Mouse (Mus musculus) heart, embryonic 12.5 days (tissue): ENCODE data around the gene Elmo2. TPM values are rescaled to one million over a fixed set of nuclear protein-coding genes. Genes with fewer than 3 reads are reported as not detected.

ENCODE experiments used
- ATAC-seq: fragments of 200-750 bp; cut with Nextera tagmentation; 2 replicates; pipeline ENCODE4 v1.8.0; 2017; ENCODE audit warnings: moderate TSS enrichment, moderate library complexity; ENCODE audit not compliant: insufficient number of reproducible peaks, low FRiP score
- H3K27ac ChIP-seq: fragments of 300-500 bp; sonication (generic); 2 replicates; pipeline ENCODE4 v1.5.1; 2016; ENCODE audit warnings: mild to moderate bottlenecking, moderate library complexity; ENCODE audit not compliant: poor library complexity, severe bottlenecking
- H3K27me3 ChIP-seq: fragments of 300-500 bp; sonication (generic); replicated peaks from 2 replicates; pipeline ENCODE4 v1.6.1; 2016; ENCODE audit warnings: mild to moderate bottlenecking, moderate library complexity
- H3K36me3 ChIP-seq: fragments of 300-500 bp; sonication (generic); 2 replicates; pipeline ENCODE4 v1.6.1; 2016; ENCODE audit warnings: mild to moderate bottlenecking, moderate library complexity
- H3K4me1 ChIP-seq: fragments of 300-500 bp; sonication (generic); replicated peaks from 2 replicates; pipeline ENCODE4 v1.6.1; 2016; ENCODE audit warnings: mild to moderate bottlenecking
- H3K4me2 ChIP-seq: fragments of 300-500 bp; sonication (generic); 2 replicates; pipeline ENCODE4 v1.6.1; 2016; ENCODE audit warnings: mild to moderate bottlenecking, moderate library complexity
- H3K4me3 ChIP-seq: fragments of 300-500 bp; sonication (generic); 2 replicates; pipeline ENCODE4 v1.5.1; 2016; ENCODE audit warnings: mild to moderate bottlenecking
- H3K9ac ChIP-seq: fragments of 300-500 bp; sonication (generic); 2 replicates; pipeline ENCODE4 v1.6.1; 2016; ENCODE audit warnings: mild to moderate bottlenecking, moderate library complexity
- H3K9me3 ChIP-seq: fragments of 300-500 bp; sonication (generic); replicated peaks from 2 replicates; pipeline ENCODE4 v1.6.1; 2016; ENCODE audit warnings: mild to moderate bottlenecking, moderate library complexity
- WGBS: fragments of 180-500 bp; shearing (Covaris S2); methylation state at CpG from one replicate; pipeline ENCODE4 v1.1.7; 2016; 5-methylcytosine and 5-hydroxymethylcytosine counted together
- polyA plus RNA-seq: library from polyadenylated mRNA; unstranded; fragments of >200 nt; fragmentation: Nextera tagmentation; extraction: Ambion mirVana; gene quantifications from 2 replicates; pipeline ENCODE4 v1.2.1, GENCODE M21; 2016

Gene Elmo2
- polyA plus RNA-seq, 1 experiment from 2014 or later = 47.1 TPM

DNA sequence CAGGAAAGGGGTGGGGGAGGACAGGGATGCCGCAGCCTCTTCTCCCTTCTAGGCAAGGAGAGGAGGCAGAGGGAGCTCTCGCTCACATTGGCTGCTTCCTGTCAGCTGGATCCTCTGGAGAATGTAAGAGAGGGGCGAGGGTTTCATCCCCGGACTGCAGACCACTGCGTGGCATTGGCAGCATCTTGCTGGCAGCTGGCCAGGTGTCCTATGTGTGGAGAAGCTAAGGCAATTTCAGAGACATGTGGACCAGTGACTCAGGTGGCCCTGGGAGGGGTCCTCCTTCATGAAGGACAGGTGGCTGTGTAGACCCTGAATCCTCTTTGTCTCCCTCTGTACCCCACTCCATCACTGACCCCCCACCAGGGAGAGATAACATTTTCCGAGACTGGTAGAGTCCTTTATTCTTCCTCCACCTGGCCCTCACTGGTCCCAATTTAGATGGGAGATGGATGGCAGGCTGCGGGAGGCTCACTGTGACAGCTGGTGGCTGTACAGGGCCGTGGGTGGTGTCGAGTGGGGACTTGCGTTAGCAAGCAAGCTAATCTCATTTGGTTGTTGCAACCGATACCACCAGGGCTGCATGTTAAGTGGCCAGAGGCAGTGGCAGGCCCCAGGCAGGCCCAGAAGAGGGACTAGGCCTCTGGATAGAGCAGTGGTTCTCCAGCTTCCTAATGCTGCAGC lies 69.0 kb downstream of the Elmo2 start:
- Histone ChIP-seq H3K27me3 (peaks cover 97% of the 10 kb centered on the region), H3K4me2 (no peak overlapping the region), H3K9me3 (no peaks in the 10 kb centered on the region), H3K36me3 (no peaks in the 10 kb centered on the region), H3K4me3 (no peak overlapping the region), H3K4me1 (no peaks in the 10 kb centered on the region), H3K27ac (no peak overlapping the region), H3K9ac (no peak overlapping the region)
- 34% methylated on average over 11 of the region's 11 CpGs for WGBS
- ATAC-seq = no peak

DNA sequence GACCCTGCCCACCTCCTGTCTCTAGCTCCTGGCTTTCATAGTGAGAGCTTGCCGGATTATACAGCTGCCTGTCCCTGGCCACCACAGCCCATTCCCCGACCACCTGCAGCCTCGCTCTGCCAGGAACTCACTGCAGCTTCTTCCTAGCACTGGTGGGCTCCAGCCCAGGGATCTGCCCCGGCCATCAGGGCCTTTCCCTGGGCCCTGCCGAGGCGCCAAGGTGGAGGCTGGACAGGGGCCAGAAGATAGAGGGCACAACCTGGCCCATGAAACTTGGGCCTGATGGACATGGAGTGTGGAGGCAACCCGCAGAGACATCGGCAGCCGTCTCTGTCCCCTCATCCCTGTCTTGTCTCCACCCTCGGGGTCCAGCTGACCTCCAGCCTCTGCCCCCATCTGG lies 70.1 kb downstream of the Elmo2 start:
- Histone ChIP-seq H3K4me2 (no peak overlapping the region), H3K4me3 (no peak overlapping the region), H3K27me3 (peaks cover 95% of the 10 kb centered on the region), H3K4me1 (no peaks in the 10 kb centered on the region), H3K36me3 (no peaks in the 10 kb centered on the region), H3K9ac (no peak overlapping the region), H3K27ac (no peak overlapping the region), H3K9me3 (no peaks in the 10 kb centered on the region)
- ATAC-seq = no peak
- 65% methylated on average over 10 of the region's 10 CpGs for WGBS

DNA sequence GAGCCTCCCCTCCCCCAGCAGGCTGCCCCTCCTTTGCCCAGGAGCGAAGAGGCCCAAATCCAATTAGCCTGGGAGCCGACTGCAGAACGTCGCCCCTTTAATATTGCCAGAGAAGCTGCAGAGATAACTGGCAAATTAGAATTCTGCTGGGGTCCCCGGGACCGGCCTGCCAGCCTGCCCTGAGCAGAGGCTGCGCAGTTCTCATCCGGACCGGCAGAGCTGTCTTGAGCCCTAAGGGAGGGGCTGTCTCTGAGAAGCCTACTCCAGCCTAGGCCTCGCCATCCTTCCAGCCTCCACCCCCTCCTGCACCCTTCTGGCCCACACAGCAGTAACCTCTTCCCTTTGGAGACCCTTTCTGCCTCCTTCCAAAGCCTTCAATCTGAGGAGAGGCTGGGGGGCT lies 72.4 kb downstream of the Elmo2 start:
- 11% methylated on average over 10 of the region's 10 CpGs for WGBS
- Histone ChIP-seq H3K27me3 (peaks cover 93% of the 10 kb centered on the region), H3K27ac (no peak overlapping the region), H3K4me3 (no peak overlapping the region), H3K9me3 (no peaks in the 10 kb centered on the region), H3K36me3 (no peaks in the 10 kb centered on the region), H3K4me1 (no peaks in the 10 kb centered on the region), H3K4me2 (no peak overlapping the region), H3K9ac (no peak overlapping the region)
- ATAC-seq = no peak

- ATAC-seq = no peak
- no peaks in the 10 kb centered on the region for H3K9me3 ChIP-seq
Observed at GRCm38 (mm10) chr2:165253269-165253668, 73.0 kb downstream of the Elmo2 start.

DNA sequence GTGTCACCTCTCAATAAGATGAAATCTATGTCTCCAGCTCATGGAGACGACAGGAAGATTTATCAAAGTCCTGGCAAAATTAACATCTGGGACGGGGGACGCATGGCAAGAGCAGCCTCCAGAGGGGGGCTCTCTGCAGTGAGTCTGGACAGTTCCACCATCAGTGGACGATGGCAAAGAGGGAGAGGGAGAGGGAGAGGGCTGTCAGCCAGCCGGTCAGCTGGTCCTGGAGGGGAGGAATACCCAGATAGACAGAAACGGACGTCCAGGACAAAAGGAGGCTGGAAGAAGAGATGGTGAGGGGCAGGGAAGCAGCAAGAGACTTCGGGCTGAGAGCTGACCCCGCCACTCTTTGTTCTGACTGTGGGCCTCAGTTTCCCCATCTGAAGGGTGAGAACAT lies 73.5 kb downstream of the Elmo2 start:
- 53% methylated on average over 9 of the region's 9 CpGs for WGBS
- H3K4me3 ChIP-seq = no peak overlapping the region
- H3K27ac ChIP-seq = no peak overlapping the region
- H3K9me3 ChIP-seq = no peaks in the 10 kb centered on the region
- no peak overlapping the region for H3K9ac ChIP-seq
- ATAC-seq = no peak
- peaks cover 93% of the 10 kb centered on the region for H3K27me3 ChIP-seq
- no peaks in the 10 kb centered on the region for H3K4me1 ChIP-seq
- H3K36me3 ChIP-seq = no peaks in the 10 kb centered on the region
- no peak overlapping the region for H3K4me2 ChIP-seq

More at GRCm38 (mm10) chr2:165253269-165253668, 73.0 kb downstream of the Elmo2 start:
- no peaks in the 10 kb centered on the region for H3K4me1 ChIP-seq
- H3K9ac ChIP-seq = no peak overlapping the region
- H3K4me2 ChIP-seq = no peak overlapping the region
- WGBS = 71% methylated on average over 8 of the region's 8 CpGs
- peaks cover 93% of the 10 kb centered on the region for H3K27me3 ChIP-seq
- no peak overlapping the region for H3K27ac ChIP-seq
- no peaks in the 10 kb centered on the region for H3K36me3 ChIP-seq
- H3K4me3 ChIP-seq = no peak overlapping the region

GRCm38 (mm10) chr2:165252381-165252780 lies 73.9 kb downstream of the Elmo2 start:
- H3K27me3 ChIP-seq = peaks cover 93% of the 10 kb centered on the region
- H3K9me3 ChIP-seq = no peaks in the 10 kb centered on the region
- ATAC-seq = no peak
- H3K4me2 ChIP-seq = no peak overlapping the region
- H3K9ac ChIP-seq = no peak overlapping the region
- H3K36me3 ChIP-seq = no peaks in the 10 kb centered on the region
- WGBS = 74% methylated on average over 8 of the region's 8 CpGs
- H3K4me3 ChIP-seq = no peak overlapping the region
- no peak overlapping the region for H3K27ac ChIP-seq
- no peaks in the 10 kb centered on the region for H3K4me1 ChIP-seq

GRCm38 (mm10) chr2:165250903-165251302 lies 75.4 kb downstream of the Elmo2 start:
- WGBS = 51% methylated on average over 1 of the region's 1 CpGs

GRCm38 (mm10) chr2:165248967-165249366 lies 77.3 kb downstream of the Elmo2 start:
- no peak overlapping the region for H3K9ac ChIP-seq
- H3K27ac ChIP-seq = no peak overlapping the region
- 15% methylated on average over 3 of the region's 3 CpGs for WGBS
- H3K9me3 ChIP-seq = no peaks in the 10 kb centered on the region
- H3K4me1 ChIP-seq = no peaks in the 10 kb centered on the region
- no peak for ATAC-seq
- no peak overlapping the region for H3K4me3 ChIP-seq
- H3K36me3 ChIP-seq = no peaks in the 10 kb centered on the region
- H3K27me3 ChIP-seq = peaks cover 92% of the 10 kb centered on the region
- H3K4me2 ChIP-seq = no peak overlapping the region

More at GRCm38 (mm10) chr2:165250903-165251302, 75.4 kb downstream of the Elmo2 start:
- Histone ChIP-seq H3K4me3 (no peak overlapping the region), H3K4me1 (no peaks in the 10 kb centered on the region), H3K36me3 (no peaks in the 10 kb centered on the region), H3K27ac (no peak overlapping the region), H3K4me2 (no peak overlapping the region), H3K27me3 (peaks cover 93% of the 10 kb centered on the region), H3K9ac (no peak overlapping the region), H3K9me3 (no peaks in the 10 kb centered on the region)
- ATAC-seq = no peak

DNA sequence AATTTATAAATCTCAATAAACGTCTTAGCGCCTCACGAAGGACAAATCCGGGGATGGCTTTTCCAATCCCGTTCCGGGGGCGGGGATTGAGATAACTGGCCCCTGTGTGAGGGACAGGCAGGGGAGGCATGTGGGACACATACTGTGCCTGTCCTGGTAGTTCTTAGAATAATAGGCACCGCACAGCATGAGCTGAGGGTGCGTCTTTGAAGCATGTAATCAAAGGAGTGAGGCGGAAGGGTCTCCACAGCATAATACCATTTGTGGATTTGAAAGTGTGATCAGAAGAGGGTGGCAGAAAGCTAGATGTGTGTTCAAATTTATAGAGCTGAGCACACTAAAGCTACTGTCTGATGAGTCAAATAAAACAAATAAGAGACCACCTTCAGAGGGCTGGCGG lies 79.9 kb downstream of the Elmo2 start:
- Histone ChIP-seq H3K27me3 (peaks cover 92% of the 10 kb centered on the region), H3K27ac (no peak overlapping the region), H3K9me3 (no peaks in the 10 kb centered on the region), H3K4me3 (no peak overlapping the region), H3K4me2 (no peak overlapping the region), H3K4me1 (no peaks in the 10 kb centered on the region), H3K9ac (no peak overlapping the region), H3K36me3 (no peaks in the 10 kb centered on the region)
- 8% methylated on average over 11 of the region's 11 CpGs for WGBS
- ATAC-seq = no peak

DNA sequence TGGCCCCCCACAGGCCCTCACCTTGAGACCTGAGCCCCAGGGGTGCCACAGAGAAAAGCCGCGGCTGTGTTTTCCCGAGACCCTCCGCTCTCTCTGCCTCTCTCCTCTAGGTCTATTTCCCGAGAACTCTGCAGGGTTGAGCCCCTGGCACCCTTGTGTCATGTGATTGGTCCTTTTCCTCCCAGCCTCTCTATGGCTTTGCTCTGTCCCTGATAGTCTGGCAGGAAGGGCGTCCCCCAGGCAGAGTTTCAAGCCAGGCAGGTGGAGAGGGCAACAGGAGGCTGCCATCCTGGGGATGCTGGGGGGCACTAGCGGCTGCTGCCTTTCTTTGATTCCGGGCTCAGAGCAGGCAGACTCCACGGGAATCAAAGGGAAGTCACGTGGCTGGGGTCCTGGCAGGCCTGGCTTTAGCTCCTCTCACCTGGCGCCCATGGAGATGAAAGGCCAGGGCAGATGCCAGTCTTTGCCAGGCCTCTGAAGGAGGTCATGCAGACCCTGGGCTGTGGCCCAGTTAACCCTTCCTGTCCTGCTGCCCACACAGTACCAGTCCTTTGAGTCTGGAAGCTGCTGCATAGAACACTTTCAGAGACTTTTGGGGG lies 83.1 kb downstream of the Elmo2 start:
- Histone ChIP-seq H3K4me1 (no peaks in the 10 kb centered on the region), H3K27ac (no peak overlapping the region), H3K4me2 (no peak overlapping the region), H3K36me3 (no peaks in the 10 kb centered on the region), H3K9ac (no peak overlapping the region), H3K4me3 (no peak overlapping the region), H3K27me3 (peaks cover 99% of the 10 kb centered on the region), H3K9me3 (no peaks in the 10 kb centered on the region)
- no peak for ATAC-seq
- WGBS = 4% methylated on average over 11 of the region's 11 CpGs

DNA sequence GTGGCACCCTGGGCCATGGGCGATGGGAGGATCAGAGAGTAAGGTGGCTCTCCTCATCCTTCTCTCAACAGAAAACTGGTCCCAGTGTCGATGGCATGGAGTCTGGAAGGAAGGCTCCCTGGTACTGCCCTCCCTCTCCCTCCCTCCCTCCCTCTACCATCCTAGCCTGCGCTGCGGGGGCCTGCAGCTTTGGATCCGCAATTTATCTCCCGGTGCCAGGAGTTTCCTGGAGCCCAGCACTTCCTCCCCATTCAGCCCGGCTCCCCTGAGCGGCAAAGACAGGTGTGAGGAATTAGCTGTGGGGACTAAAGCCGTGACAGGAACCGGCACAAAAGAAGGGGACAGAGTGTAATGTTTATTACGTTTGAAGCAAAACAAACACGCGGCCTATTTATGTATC lies 83.7 kb downstream of the Elmo2 start:
- no peak for ATAC-seq
- H3K4me2 ChIP-seq = no peak overlapping the region
- H3K27ac ChIP-seq = no peak overlapping the region
- H3K36me3 ChIP-seq = no peaks in the 10 kb centered on the region
- peaks cover 99% of the 10 kb centered on the region for H3K27me3 ChIP-seq
- WGBS = under 1% methylated on average over 13 of the region's 13 CpGs
- H3K9ac ChIP-seq = no peak overlapping the region
- H3K4me3 ChIP-seq = no peak overlapping the region
- no peaks in the 10 kb centered on the region for H3K4me1 ChIP-seq
- no peaks in the 10 kb centered on the region for H3K9me3 ChIP-seq

- H3K36me3 ChIP-seq = no peaks in the 10 kb centered on the region
- H3K27ac ChIP-seq = no peak overlapping the region
- no peak for ATAC-seq
- no peak overlapping the region for H3K9ac ChIP-seq
- peaks cover 97% of the 10 kb centered on the region for H3K27me3 ChIP-seq
- H3K9me3 ChIP-seq = no peaks in the 10 kb centered on the region
- no peak overlapping the region for H3K4me2 ChIP-seq
- H3K4me3 ChIP-seq = no peak overlapping the region
- H3K4me1 ChIP-seq = no peaks in the 10 kb centered on the region
- 35% methylated on average over 7 of the region's 7 CpGs for WGBS
Observed at GRCm38 (mm10) chr2:165241786-165242185, 84.5 kb downstream of the Elmo2 start.
